Mouse (Mus musculus) E14TG2a.4 (cell line): ENCODE measurements around the gene Fxyd3.

Experiments
- CTCF ChIP-seq: conservative IDR thresholded peaks from 2 replicates; pipeline ENCODE4 v1.5.1; 2014; ENCODE audit warnings: low read length
- NANOG ChIP-seq: IDR thresholded peaks from 2 replicates; pipeline ENCODE4 v1.6.1; 2014; ENCODE audit warnings: borderline replicate concordance, low read length, mixed read lengths
- POU5F1 ChIP-seq: IDR thresholded peaks from 2 replicates; pipeline ENCODE4 v1.6.1; 2014; ENCODE audit warnings: low read length, borderline replicate concordance

- TF ChIP-seq CTCF (no peak), NANOG (no peak), POU5F1 (no peak)
Observed at GRCm38 (mm10) chr7:31115587-31116043, 39.1 kb upstream of the Fxyd3 start.
